Mouse (Mus musculus): ENCODE results near the gene Guca1a.

GRCm38 (mm10) chr17:47428831-47429304, 28.5 kb upstream of the Guca1a start:
- TF ChIP-seq CTCF (conservative IDR thresholded peaks at IDR 0.05; ENCODE audit: low read length) (no peak), NANOG (IDR thresholded peaks at IDR 0.05; ENCODE audit: borderline replicate concordance, low read length) (no peak), POU5F1 (IDR thresholded peaks at IDR 0.05; ENCODE audit: borderline replicate concordance, low read length) (no peak)
